Mouse (Mus musculus): ENCODE measurements around the gene Celf2. TPM values are rescaled to one million over a fixed set of nuclear protein-coding genes. Genes with fewer than 3 reads are reported as not detected.

Celf2 gene
- polyA plus RNA-seq, 1 experiment from 2014 or later = 35.4 TPM

DNA sequence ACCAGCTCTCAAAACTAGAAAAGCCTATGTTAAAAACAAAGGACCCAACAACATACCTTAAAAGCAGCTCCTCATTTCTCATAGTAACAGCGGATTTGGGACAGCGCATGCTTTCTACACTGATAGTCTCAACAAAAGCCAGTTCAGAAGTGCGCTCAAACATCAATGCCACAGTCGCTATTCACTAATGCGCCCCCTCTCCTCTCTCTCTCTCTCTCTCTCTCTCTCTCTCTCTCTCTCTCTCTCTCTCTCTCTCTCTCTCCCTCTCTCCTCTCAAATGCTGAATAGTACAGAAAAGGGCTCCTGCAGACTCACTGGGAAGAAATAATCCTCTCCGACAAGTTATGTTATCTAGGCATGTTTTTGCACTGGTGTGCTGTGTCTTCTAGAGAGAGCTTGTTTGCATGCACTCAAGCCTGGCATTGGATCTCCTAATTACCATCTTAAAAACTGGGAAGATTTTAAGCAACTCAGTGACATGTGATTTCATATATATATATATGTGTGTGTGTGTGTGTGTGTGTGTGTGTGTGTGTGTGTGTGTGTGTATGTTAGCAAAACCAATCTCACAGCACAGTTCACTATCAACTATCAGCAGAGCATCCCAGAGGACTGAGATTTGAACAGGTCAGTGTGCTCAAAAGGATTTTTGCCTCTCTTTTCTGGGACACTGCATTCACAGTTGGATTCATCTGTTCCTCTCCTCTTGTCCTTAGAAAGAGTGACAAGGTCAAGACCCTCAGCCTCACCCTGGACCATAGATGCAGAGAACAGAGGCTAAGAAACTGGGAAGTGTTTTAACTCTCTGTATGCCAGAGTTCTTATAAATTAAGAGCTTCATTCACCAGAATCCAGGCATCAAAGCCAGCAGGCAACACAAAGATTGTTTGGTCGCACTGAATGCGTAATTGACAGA lies 624.3 kb downstream of the Celf2 start:
- Histone ChIP-seq H3K4me3 (ENCODE audit: low read length) (no peak overlapping the region), H3K9me3 (ENCODE audit: control insufficient read depth, low read length) (no peaks in the 10 kb centered on the region), H3K36me3 (ENCODE audit: control insufficient read depth, insufficient read depth, low read length) (no peaks in the 10 kb centered on the region), H3K4me2 (ENCODE audit: low read depth, low read length) (no peak overlapping the region), H3K9ac (ENCODE audit: low read depth, low read length) (no peak overlapping the region), H3K27me3 (replicated peaks; ENCODE audit: control insufficient read depth, insufficient read depth, low read length) (no peaks in the 10 kb centered on the region), H3K27ac (ENCODE audit: low read length) (no peak overlapping the region), H3K4me1 (ENCODE audit: control insufficient read depth, insufficient read depth, low read length) (no peaks in the 10 kb centered on the region)
- no peak for ATAC-seq
- WGBS = 73% methylated on average over 8 of the region's 8 CpGs

GRCm38 (mm10) chr2:6883996-6884795 lies 625.2 kb downstream of the Celf2 start:
- Histone ChIP-seq H3K4me3 (ENCODE audit: low read length) (no peak overlapping the region), H3K36me3 (ENCODE audit: control insufficient read depth, insufficient read depth, low read length) (no peaks in the 10 kb centered on the region), H3K27me3 (replicated peaks; ENCODE audit: control insufficient read depth, insufficient read depth, low read length) (no peaks in the 10 kb centered on the region), H3K27ac (ENCODE audit: low read length) (no peak overlapping the region), H3K4me2 (ENCODE audit: low read depth, low read length) (no peak overlapping the region), H3K4me1 (ENCODE audit: control insufficient read depth, insufficient read depth, low read length) (no peaks in the 10 kb centered on the region), H3K9me3 (ENCODE audit: control insufficient read depth, low read length) (no peaks in the 10 kb centered on the region), H3K9ac (ENCODE audit: low read depth, low read length) (no peak overlapping the region)
- 77% methylated on average over 13 of the region's 13 CpGs for WGBS
- no peak for ATAC-seq

DNA sequence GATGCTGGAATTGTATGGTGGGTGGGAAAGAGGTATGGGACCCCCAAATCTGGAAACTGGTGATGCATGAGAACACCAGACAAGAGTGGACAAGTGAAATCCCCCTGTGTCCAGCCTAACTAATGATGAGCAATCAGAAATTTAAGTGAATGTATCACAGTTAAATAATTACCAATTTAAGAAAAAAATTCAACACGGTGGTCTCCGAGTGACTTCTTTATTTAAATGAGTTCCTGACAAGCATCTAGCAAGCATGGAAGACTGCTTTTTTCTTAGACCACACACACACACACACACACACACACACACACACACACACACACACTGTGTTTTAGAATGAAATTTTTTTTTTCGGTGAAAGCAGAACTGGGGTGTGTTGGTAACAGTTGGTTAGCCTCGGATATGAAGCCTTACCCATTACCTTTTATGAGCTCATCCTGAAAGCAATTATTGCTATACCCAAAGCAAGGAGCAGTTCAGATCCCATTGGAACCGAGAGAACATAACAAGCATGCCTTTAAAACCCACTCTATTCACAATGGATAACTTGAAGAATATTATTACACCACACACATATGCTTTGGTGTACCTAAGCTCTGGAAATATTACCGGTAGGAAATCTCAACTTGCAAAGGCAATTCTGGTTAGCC lies 627.0 kb downstream of the Celf2 start:
- Histone ChIP-seq H3K27me3 (replicated peaks; ENCODE audit: control insufficient read depth, insufficient read depth, low read length) (no peaks in the 10 kb centered on the region), H3K4me3 (ENCODE audit: low read length) (no peak overlapping the region), H3K9ac (ENCODE audit: low read depth, low read length) (no peak overlapping the region), H3K27ac (ENCODE audit: low read length) (no peak overlapping the region), H3K9me3 (ENCODE audit: control insufficient read depth, low read length) (no peaks in the 10 kb centered on the region), H3K36me3 (ENCODE audit: control insufficient read depth, insufficient read depth, low read length) (no peaks in the 10 kb centered on the region), H3K4me2 (ENCODE audit: low read depth, low read length) (no peak overlapping the region), H3K4me1 (ENCODE audit: control insufficient read depth, insufficient read depth, low read length) (no peaks in the 10 kb centered on the region)
- 74% methylated on average over 6 of the region's 6 CpGs for WGBS
- no peak for ATAC-seq

DNA sequence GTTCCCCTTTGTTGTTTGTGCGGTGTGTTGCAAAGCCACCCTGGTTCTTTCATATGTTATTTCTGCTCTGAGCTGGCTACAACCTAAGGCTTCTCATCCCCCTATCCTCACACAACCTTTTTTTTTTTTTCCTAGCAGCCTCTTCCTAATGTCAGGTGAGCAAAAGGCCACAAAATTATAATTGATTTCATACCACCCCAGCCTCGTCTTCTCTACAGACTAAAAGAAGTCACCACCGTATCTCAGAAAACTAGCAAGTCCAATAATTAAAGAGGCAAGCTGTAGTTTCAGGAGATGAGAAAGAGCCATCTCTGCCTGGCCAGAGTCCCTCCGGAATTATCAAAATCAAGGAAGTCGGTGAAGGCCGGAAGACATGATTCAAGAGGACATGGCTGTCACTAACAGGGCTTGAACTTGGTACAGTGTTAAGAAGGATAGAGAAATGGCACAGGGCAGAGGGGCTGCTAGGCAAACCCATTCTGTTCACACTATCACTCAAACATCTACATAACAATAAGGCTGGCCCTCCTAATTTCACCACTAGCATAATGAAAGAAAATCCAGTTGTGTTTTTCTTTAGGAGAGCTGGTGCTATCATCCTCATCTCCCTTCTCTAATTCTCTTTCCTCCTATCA lies 628.3 kb downstream of the Celf2 start:
- Histone ChIP-seq H3K4me2 (ENCODE audit: low read depth, low read length) (no peak overlapping the region), H3K36me3 (ENCODE audit: control insufficient read depth, insufficient read depth, low read length) (no peaks in the 10 kb centered on the region), H3K4me3 (ENCODE audit: low read length) (no peak overlapping the region), H3K9me3 (ENCODE audit: control insufficient read depth, low read length) (no peaks in the 10 kb centered on the region), H3K4me1 (ENCODE audit: control insufficient read depth, insufficient read depth, low read length) (no peaks in the 10 kb centered on the region), H3K27ac (ENCODE audit: low read length) (no peak overlapping the region), H3K27me3 (replicated peaks; ENCODE audit: control insufficient read depth, insufficient read depth, low read length) (no peaks in the 10 kb centered on the region), H3K9ac (ENCODE audit: low read depth, low read length) (no peak overlapping the region)
- ATAC-seq = no peak
- 83% methylated on average over 6 of the region's 6 CpGs for WGBS

- no peak overlapping the region for H3K4me3 ChIP-seq (ENCODE audit: low read length)
- 55% methylated on average over 5 of the region's 5 CpGs for WGBS
- no peak overlapping the region for H3K4me2 ChIP-seq (ENCODE audit: low read depth, low read length)
- H3K36me3 ChIP-seq (ENCODE audit: control insufficient read depth, insufficient read depth, low read length) = no peaks in the 10 kb centered on the region
- no peak overlapping the region for H3K27ac ChIP-seq (ENCODE audit: low read length)
- no peak for ATAC-seq
- H3K27me3 ChIP-seq (replicated peaks; ENCODE audit: control insufficient read depth, insufficient read depth, low read length) = no peaks in the 10 kb centered on the region
- no peaks in the 10 kb centered on the region for H3K9me3 ChIP-seq (ENCODE audit: control insufficient read depth, low read length)
- H3K9ac ChIP-seq (ENCODE audit: low read depth, low read length) = no peak overlapping the region
- H3K4me1 ChIP-seq (ENCODE audit: control insufficient read depth, insufficient read depth, low read length) = 0 out of 2 replicates have a peak, but pooled peaks cover 2% of the 10 kb centered on the region
These were observed 632.3 kb downstream of the Celf2 start for GRCm38 (mm10) chr2:6877094-6877493.

DNA sequence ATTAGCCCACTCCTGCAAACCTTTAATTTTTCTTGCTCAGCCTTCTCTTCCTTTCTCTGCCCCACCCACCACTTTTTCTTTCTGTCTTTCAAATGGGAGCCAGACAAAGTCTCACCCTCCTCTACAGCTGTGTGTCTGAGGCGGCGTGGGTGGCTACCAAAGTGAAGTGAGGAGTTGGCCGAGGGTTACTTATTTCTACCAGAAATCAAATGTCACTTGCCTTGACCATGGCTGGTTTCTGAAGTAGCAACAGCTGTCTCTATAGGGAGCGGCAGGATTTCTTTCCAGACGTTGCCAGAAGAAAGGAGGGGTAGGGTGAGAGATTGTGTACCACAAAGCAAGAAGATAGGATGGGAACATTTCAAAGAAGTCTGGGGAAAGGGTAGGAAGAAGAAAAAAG lies 632.8 kb downstream of the Celf2 start:
- no peaks in the 10 kb centered on the region for H3K9me3 ChIP-seq (ENCODE audit: control insufficient read depth, low read length)
- 55% methylated on average over 5 of the region's 5 CpGs for WGBS
- H3K4me1 ChIP-seq (ENCODE audit: control insufficient read depth, insufficient read depth, low read length) = 0 out of 2 replicates have a peak, but pooled peaks cover 2% of the 10 kb centered on the region
- no peaks in the 10 kb centered on the region for H3K27me3 ChIP-seq (replicated peaks; ENCODE audit: control insufficient read depth, insufficient read depth, low read length)
- H3K4me2 ChIP-seq (ENCODE audit: low read depth, low read length) = no peak overlapping the region
- H3K9ac ChIP-seq (ENCODE audit: low read depth, low read length) = no peak overlapping the region
- no peak for ATAC-seq
- no peak overlapping the region for H3K4me3 ChIP-seq (ENCODE audit: low read length)
- H3K36me3 ChIP-seq (ENCODE audit: control insufficient read depth, insufficient read depth, low read length) = no peaks in the 10 kb centered on the region
- no peak overlapping the region for H3K27ac ChIP-seq (ENCODE audit: low read length)

DNA sequence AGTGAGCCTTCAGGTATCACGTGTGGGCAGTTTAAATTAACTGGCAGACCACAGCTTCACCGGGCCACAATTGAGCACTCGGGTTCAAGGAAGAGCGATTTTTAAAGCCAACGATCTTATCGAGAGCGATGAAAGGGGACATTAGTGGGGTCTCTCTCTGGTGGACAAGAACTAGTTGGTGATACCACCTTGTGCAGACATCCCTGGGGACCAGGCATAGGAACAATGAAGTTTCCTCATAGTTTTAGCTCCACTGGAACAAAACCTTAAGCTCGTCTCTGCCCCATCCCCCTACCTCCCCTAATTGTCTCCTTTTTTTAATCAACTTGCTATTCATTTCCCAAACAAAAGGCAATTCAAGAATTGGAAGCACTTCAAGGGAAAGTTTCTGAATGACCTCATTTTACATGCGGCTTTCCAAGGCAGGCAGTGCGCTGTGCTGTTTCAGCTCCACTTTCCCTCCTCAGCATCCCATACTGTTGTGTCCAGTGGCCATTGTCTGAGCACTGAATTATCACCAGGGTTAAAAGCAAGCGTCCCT lies 634.2 kb downstream of the Celf2 start:
- no peak overlapping the region for H3K4me2 ChIP-seq (ENCODE audit: low read depth, low read length)
- 0 out of 2 replicates have a peak, but pooled peaks cover 2% of the 10 kb centered on the region for H3K4me1 ChIP-seq (ENCODE audit: control insufficient read depth, insufficient read depth, low read length)

DNA sequence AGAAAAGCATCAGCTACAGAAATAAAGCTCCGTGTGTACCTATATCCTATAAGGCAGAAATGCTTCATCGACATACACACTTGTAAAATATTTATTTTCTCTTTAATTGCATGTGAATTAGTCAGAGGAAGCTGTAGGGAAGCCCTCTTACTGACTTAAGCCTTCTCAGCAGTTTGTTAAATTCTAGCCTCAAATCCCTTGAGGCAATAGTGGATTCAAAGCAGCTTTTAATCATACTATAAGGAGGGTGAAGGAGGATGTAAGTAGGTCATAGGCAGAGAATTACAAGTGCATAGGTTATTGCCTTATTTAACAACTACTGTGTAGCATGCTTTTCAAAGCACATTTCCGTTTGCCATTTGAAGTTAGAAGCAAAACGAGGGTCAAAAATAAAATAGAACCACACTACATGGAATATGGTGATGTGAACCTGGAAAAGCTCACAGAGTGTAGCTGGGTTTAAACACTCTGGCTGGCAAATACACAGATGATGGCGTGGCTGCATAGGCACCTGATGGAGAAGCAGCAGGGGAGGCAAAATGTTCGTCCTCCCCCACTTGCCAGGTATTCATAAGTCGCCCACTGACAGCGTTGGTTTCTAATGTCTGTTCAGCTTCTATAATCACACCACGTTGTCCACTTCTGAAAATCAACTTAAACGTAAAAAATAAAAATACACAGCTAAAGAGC lies 635.0 kb downstream of the Celf2 start:
- WGBS = 60% methylated on average over 10 of the region's 10 CpGs
- Histone ChIP-seq H3K4me3 (ENCODE audit: low read length) (no peak overlapping the region), H3K9me3 (ENCODE audit: control insufficient read depth, low read length) (no peaks in the 10 kb centered on the region), H3K4me1 (ENCODE audit: control insufficient read depth, insufficient read depth, low read length) (0 out of 2 replicates have a peak, but pooled peaks cover 2% of the 10 kb centered on the region), H3K4me2 (ENCODE audit: low read depth, low read length) (no peak overlapping the region), H3K27me3 (replicated peaks; ENCODE audit: control insufficient read depth, insufficient read depth, low read length) (no peaks in the 10 kb centered on the region), H3K9ac (ENCODE audit: low read depth, low read length) (no peak overlapping the region), H3K36me3 (ENCODE audit: control insufficient read depth, insufficient read depth, low read length) (no peaks in the 10 kb centered on the region), H3K27ac (ENCODE audit: low read length) (no peak overlapping the region)
- ATAC-seq = no peak

More for the DNA sequence above, 634.2 kb downstream of the Celf2 start:
- H3K4me3 ChIP-seq (ENCODE audit: low read length) = no peak overlapping the region
- no peak for ATAC-seq
- no peaks in the 10 kb centered on the region for H3K27me3 ChIP-seq (replicated peaks; ENCODE audit: control insufficient read depth, insufficient read depth, low read length)
- no peaks in the 10 kb centered on the region for H3K36me3 ChIP-seq (ENCODE audit: control insufficient read depth, insufficient read depth, low read length)
- 52% methylated on average over 11 of the region's 11 CpGs for WGBS
- H3K27ac ChIP-seq (ENCODE audit: low read length) = no peak overlapping the region
- H3K9ac ChIP-seq (ENCODE audit: low read depth, low read length) = no peak overlapping the region
- no peaks in the 10 kb centered on the region for H3K9me3 ChIP-seq (ENCODE audit: control insufficient read depth, low read length)

Data from intestine, embryonic 16.5 days (tissue).